Mouse (Mus musculus) cortical plate, adult 2 months (tissue): ENCODE data around the gene Lonp1.

Source experiments
- CTCF ChIP-seq: fragments of 200-500 bp; IDR thresholded peaks from 2 replicates; pipeline ENCODE4 v1.5.1; 2011; ENCODE audit warnings: mild to moderate bottlenecking, control low read depth, low read length; ENCODE audit not compliant: insufficient read depth; ENCODE audit errors: extremely low read depth
- POLR2A ChIP-seq: fragments of 200-500 bp; IDR thresholded peaks from 2 replicates; pipeline ENCODE4 v1.6.1; 2011; ENCODE audit warnings: mild to moderate bottlenecking, low read length, control low read depth; ENCODE audit not compliant: insufficient read depth; ENCODE audit errors: extremely low read depth

DNA sequence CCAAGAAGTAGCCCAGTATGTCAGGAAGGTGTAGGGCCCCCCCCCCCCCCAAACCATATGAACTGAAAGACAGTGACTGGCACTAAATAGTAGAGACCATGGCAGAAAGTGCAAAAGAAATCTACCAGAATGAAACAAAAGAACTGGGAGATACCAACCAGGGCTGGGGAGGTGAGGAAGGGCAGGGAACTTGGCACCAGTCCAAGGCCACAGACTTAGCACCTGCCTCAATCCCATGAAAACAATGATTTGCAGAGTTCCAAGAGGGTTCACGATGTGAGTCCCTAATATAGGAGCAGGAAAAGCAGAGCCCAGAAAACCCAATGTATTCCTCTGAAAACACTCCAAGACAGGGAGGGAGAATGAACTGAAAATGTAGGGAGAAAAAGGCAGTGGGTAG, 54.5 kb downstream of the Lonp1 start:
- TF ChIP-seq CTCF = no peak
- TF ChIP-seq POLR2A = no peak
